Mouse (Mus musculus): Measurements from ENCODE around the gene Gm49318.

Gm49318 gene

DNA sequence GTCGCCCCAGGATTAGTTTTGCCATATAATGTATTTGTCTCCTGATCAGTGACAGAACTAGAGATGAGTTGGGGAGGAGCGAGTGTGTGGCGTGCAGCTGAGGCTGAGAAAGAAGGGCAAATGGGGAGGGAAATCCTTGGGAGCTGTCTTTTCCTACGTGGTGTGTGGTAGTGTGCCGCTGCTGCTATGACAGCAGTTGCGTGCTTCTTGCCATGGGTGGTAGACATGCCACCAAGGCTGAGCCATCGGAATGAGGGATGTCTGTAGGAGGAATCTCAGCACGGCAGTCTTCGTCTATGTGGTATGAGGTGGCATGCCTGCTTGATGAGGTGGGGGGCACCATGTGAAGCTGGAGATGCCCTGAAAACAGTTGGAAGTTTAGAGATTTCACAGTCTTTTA, 40.7 kb downstream of the Gm49318 start:
- DNase-seq (ENCODE audit: low spot score): no peak

DNA sequence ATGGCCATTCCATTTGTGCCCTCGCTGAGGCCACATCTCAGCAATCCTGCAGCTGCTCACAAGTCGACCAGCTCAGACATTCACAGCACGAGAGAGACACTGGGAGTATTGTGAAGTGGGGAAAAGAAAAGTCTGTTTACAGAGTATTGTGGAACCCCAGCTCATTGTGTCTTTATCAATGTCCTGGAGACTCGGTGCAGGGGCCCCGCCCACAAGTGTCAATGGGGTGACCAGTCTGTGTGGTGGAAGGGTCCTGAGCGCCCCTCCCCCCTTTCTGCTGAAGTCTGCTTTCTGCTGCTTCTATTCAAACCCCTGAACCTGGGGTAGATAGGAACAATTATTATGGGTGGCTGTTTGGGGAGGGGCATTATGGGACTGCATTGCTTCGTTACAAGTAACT, 42.6 kb downstream of the Gm49318 start:
- DNase-seq (ENCODE audit: low spot score): no peak

DNA sequence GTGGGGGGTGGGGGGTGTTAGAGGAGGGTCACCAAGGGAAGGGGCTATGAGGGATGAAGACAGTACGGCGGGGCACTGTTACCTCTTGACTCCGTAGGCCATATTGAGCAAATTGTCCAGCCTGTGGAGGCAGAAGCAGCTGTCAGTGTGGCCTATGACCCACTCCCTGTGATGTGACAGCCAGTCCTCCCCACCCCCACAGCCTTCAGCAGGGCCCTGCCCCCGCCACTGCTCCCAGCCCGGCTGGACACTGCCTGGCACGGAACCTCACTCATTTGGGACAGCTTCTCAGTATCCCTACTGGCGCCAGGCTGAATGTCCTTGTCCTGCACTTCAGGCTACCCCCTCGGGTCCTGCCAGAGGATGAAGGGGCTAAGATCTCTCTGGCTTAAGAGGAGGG, 46.5 kb downstream of the Gm49318 start:
- no peak for DNase-seq (ENCODE audit: low spot score)

DNA sequence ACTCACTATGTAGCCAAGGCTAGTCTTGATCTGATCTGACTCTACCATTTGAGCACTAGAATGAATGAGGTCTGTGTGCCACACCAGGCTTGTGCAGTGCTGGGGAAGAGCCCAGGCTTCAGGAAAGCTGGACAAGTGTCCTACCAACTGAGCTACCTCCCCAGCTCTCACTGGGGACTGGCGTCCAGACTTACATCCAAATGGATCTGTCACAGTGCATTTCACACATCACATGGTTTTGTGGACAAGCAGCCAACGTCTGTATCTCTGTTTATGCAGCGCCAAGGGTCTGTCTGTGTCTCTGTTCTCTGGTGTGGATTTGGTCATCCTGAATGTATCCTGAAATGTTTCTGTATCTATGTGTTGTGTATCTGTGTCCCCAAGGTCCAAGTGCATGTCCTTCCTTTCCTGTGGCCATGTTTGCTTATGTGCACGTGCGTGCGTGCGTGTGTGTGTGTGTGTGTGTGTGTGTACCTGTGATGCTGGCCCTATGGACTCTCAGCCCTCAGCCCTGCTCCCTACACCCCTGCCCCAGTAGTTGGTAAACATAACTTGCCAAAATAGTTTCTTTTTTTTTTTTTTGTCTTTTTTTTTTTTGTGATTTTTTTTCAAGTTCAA, 53.7 kb downstream of the Gm49318 start:
- DNase-seq (ENCODE audit: low spot score): no peak

DNA sequence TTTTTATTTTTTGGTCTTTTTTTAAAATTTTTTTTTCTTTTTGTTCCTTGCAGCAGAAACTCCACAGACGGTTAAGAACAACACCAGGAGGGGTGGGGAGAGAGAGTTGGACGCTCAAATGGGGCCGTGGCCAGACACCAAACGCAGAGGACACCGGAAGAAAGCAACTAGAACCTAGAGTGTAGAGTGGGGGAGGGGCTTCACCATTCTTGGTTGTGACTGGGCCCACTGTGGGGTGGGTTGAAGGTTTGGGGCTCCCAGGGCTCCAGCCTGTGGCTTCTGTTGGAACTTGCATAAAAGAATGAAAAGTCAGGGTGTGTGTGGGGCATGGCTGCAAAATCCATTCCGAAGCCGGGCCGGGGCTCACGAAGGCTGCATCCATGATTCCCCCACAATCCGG, 54.8 kb downstream of the Gm49318 start:
- DNase-seq (ENCODE audit: low spot score): no peak

DNA sequence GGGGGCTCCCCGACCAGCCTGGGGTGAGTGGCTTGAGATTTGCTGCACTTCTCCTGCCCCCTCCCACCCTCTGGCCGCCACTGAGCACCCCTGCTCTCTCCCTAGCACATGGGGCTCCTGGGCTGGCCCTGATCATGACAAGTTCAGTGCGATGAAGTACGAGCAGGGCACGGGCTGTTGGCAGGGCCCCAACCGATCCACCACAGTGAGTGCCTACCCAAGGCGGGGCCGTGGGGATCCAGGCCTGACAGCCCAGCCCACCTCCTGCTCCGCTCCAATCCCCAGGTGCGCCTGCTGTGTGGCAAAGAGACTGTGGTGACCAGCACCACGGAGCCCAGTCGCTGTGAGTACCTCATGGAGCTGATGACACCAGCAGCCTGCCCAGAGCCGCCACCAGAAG, 58.3 kb downstream of the Gm49318 start:
- DNase-seq (ENCODE audit: low spot score): no peak

DNA sequence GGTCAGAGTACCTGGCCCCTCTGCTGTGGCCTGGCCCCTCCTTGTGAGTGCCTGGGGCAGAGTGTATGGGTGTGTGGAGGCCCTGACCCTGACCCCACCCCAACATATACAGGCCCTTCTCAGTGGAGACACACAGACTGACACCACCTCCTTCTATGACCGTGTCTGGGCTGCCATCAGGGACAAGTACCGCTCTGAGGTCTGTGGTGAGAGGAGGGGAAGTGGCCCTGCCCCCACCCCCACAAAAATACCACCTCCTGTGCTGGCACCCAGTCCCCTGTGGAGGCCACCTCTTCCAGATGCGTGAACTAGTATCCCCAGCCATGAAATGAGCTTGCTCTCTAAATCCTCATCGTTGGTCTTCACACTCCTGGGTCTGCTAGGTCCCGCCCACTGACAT, 60.0 kb downstream of the Gm49318 start:
- DNase-seq (ENCODE audit: low spot score): no peak

DNA sequence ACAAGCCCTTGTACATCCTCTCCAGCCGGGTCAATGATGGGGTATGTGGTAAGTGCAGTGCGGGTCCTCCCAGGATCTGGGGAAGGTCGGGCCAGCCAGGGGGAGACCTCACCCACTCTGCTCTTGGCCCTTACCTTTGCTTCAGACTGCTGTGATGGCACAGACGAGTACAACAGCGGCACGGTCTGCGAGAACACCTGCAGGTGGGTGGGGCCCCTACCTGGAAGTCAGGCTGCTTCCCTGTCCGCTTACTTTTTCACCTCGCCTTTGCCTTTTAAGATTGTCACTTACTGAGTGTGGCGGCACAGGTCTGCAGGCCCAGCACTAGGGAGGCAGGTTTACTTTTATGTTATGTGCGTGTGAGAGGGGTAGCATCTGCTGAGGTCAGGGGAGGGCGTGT, 66.5 kb downstream of the Gm49318 start:
- DNase-seq (ENCODE audit: low spot score): no peak

DNA sequence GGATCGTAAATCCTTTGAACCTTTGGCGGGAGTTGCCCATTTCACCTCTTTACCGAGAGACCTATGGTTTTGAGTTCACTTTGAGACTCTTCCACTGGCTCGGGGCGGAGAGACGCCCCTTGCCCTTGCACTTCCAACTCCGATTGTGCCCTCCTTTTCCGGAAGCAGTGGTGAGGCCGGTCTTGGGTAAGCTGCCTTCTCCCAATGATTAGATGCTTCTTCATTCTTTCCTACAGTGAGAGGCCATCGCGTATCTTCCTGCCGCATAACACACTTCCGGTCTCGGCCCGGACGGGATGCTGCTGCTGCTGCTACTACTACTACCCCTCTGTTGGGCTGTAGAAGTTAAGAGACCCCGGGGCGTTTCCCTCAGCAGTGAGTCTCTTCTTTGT, 67.9 kb downstream of the Gm49318 start:
- no peak for DNase-seq (ENCODE audit: low spot score)

DNA sequence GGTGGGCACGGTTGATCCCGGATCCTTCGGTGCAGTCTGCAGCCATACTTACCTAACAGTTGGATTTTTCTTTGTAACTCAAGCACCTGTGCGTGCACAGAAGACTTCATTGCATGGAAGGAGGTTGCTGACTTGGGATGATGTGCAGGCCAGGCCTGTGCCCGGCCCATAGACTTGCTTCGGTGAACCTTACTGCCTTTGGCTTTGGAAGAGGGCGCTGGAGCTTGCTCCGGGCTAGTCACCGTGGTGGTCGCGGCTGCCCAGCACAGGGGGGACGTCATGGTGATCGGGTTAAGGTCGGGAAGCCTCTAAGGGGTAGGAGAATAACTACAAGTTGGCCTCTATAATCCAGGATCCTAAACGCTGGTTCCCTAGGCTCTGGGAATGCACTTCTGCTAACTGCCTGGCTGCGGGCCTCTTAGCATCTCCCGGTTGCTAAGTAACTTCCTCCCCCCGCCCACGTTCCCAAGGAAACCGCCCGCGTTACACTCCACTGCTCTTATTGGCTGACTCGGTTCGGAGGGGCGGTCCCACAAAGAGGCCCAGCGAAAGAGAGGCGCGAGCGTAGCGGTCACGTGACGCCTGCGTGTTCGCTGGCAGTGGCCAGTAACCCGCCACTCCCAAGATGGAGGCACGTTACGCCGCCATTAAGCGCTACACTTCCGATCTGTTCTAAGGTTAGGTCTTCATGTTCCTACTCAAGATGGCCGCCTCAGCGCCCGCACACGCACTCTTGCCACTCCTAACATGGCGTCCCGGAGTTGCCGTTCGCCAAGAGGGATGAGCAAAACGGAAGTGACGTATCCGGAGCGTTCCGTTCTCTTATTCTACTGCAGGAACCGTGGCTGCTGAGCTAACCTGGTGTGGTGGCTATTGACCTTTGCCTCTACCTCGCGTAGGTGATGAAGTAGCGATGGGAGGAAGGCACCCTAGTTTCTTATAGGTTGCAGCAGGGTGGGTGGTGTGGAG, 68.6 kb downstream of the Gm49318 start, which contains the start of the genes Ccdc151 and Prkcsh:
Gene Ccdc151 (minus strand): TSS at position 441 of the 969 bp plus-strand sequence.
Gene Prkcsh (plus strand): TSS at position 613 of the 969 bp plus-strand sequence.
- peak; percentile 95 for DNase-seq (ENCODE audit: low spot score)

DNA sequence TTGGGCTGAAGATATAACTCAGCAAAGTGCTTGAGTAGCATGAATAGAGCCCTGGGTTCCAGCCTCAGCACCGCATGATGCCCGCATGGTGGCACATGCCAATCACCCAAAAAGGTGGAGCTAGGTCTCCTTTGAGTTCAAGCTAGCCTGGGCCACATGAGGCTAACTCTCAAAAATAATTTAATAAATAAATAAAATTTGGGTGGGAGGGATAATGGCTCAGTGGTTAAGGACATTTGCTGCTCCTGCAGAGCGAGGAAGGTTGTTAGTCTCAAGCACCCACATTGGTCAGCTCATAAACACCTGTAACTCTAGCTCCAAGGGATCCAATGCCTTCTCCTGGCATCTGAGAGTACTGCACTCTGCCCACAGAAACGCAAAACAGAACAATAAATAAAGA, 69.4 kb downstream of the Gm49318 start:
- no peak for DNase-seq (ENCODE audit: low spot score)

DNA sequence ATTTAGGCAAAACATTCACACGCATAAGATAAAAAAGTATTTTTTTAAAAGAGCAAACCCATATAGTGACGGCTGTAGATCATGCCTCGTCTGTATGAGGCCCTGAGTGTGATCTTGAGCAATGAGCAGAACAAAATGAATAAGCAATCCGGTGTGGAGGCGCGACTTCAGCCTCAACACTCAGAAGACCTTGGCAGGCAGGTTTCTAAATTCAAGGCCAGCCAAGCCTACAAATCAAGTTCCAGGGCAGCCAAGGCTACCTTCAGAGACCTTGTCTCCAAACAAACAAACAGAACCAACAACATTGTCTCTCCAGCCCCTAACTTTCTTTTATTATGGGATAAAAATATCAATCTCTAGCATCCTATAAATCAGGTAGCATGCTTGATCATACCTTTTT, 70.8 kb downstream of the Gm49318 start:
- DNase-seq (ENCODE audit: low spot score): no peak

DNA sequence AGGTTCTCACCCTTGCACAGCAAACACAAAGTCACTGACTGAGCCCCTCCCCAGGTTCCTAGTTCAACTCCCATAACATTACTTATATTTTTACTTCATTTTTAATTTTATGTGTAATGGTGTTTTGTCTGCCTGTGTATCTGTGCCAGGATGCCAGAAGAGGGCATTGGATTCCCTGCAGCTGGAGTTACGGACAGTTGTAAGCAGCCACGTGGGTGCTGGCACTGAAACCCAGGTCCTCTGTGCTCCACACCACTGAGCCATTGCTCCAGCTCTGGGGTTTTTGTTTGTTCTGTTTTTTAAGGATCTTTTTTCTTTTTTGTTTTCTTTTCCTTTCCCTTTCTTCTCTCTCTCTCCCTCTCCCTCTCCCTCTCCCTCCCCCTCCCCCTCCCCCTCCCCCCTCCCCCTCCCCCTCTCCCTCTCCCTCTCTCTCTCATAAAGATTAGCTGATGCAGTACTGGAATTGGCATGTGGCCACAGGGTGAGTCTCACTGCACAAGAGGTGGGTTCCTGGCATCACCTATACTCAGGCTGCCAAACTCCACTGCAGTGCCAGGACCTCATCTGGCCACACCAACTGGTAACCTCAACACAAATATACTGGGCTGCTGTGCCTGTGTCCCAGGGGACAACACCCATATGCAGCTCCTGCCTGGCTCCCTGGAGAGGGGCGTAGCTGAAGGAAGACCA, 74.7 kb downstream of the Gm49318 start:
- no peak for DNase-seq (ENCODE audit: low spot score)

DNA sequence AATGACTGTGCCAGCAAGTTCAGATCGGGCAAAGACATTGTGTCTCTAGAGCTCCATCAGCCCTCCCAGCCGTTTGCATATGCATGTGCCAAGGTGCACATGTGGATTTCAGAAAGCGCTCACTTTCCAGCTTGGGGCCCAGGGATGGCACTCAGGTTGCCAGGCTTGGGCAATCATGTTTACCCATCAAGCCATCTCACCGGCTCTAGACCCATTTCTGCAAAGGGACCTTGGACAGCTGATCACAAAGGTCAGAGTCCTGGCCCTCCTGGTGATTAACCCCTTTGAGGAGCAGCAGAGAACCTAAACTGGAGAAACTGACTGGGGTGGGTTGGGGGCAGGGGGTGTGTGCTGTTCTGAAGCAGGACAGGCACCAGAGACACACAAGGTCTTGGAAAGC, 78.8 kb downstream of the Gm49318 start:
- no peak for DNase-seq (ENCODE audit: low spot score)

DNA sequence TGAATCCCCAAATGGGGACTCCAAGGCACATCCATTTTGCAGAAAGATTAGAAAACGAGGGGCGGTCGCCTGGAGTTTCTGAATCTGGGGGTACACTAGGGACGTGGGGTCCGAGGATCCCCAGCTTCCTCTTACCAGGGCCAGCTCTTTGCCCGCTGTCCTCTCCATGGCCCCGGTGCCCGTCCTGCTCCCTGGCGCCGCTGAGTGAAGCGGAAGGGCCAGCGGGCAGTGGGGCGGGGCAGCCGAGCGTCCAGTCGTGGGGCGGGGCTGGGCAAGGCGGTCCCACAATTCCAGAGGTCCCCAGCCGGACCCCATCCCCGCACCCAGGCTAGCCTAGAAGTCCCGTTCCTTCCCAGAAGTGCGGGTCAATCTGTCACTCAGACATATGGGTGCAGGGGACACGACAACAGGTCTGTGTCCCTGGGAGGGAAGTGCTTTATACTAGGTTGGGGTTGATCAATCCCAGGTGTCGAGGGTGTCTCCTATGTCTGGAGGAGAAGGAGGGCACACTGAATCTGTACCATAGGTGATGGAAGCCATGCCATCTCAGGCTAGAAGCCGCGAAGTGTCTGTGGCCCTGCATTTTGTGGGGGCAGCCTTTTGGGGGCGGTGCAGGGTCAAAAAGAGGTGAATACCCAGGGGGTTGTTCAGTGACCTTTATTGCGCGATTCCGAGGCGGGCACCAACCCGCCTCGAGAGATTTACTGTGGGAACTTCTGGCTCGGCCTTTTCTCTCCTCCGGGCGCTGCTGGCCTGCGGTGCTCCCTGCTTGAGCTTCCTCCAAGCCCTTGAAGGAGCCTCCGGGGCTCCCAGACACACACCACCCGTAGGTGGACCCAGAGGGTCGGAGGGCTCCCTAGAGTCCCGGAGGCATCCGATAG, 81.6 kb downstream of the Gm49318 start, which contains the start of gene Rgl3:
Gene Rgl3 (minus strand): TSS at position 217 of the 881 bp plus-strand sequence.
- DNase-seq (ENCODE audit: low spot score): peak; percentile 40

DNA sequence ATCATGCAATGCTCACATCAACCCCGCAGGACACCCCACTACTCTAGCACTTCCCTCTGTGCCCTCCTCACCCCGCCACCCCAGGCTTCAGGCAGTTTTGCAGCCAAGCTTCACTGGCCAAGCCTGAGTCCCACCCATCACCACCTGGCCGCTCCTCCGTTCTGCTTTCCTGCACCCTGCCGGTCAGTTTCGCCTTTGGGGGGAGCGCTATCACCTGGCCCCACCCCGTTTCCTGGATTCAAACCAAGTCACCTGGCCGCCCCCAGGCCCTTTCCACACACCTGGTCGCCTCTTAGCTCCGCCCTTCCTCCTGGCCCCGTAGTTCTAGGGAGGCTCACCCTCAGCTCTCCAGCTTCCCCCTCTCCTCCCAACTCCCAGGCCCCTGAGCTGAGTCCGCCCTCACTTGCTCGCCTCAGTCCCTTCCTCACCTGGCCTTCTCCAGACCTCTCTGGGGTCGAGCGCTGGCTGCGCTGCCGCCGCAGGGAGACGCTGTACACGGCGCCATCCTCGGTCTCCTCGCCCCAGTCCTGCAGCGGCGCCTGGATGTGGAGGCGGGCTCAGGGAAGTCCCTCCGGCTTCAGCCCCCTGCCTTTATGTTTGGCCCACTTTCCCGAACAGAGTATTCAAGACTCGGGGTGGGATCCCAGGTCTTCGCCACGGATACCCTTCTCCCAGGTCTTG, 82.5 kb downstream of the Gm49318 start:
- peak; percentile 25 for DNase-seq (ENCODE audit: low spot score)

DNA sequence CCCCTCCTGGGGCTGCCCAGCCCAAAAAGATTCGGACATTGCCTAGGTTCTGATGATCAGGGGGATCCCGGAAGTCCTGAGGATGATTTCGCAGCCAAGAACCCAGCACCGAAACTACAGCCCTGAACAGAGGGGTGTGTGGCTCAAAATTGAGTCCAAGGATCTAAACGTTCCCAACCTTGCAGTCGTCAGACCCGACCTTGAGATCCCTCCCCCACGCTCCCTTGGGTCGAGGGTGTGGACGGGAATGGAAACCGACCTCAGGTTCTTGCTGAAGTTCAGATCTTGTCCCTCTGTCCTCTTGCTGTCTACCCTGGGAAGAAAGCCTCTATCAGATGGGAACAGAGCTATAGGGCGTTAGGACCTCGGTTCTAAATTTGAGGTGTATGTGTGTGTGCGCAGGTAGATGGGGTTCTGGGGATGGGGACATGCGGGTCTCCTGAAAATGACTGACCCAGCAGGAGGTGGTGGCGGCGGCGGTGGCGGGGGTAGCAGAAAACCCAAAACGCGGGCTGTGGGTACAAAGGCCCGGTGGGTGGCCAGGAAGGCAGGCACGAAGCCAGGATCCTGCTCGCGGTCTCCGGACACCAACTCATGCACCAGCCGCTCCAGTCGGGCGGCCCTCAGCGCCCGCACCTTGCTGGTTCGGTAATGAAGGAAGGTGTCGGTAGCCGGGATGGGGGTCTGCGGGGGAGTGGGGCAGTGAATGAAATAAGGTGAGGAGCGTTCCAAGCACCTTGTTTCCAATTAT, 83.3 kb downstream of the Gm49318 start:
- DNase-seq (ENCODE audit: low spot score): no peak

Data from ovary, postnatal 14 days (tissue).